Mouse (Mus musculus) limb, embryonic 14.5 days (tissue): Measurements from ENCODE around the gene Akt2. TPM values are rescaled to one million over a fixed set of nuclear protein-coding genes. Genes with fewer than 3 reads are reported as not detected.
"Not testable (repeated sequence)": the region's sequence is repeated elsewhere in the genome, so short reads cannot be mapped to it uniquely, and the experiment has no call there.

ENCODE experiments used
- ATAC-seq: fragments of 200-750 bp; cut with Nextera tagmentation; 2 replicates; pipeline ENCODE4 v1.8.0; 2017; ENCODE audit warnings: low read depth, moderate number of reproducible peaks, moderate TSS enrichment; ENCODE audit not compliant: low FRiP score
- DNase-seq: peaks from one replicate; pipeline ENCODE4 v3.0.0-alpha.2; 2015; ENCODE audit warnings: low spot score
- H3K27ac ChIP-seq: fragments of 300-500 bp; sonication (generic); replicated peaks from 2 replicates; pipeline ENCODE4 v1.5.1; 2014; ENCODE audit warnings: low read depth, mild to moderate bottlenecking, low read length, moderate library complexity, mixed read lengths
- H3K27me3 ChIP-seq: fragments of 300-500 bp; sonication (generic); 2 replicates; pipeline ENCODE4 v1.6.1; 2014; ENCODE audit warnings: low read length, mixed read lengths; ENCODE audit not compliant: control insufficient read depth, insufficient read depth
- H3K36me3 ChIP-seq: fragments of 300-500 bp; sonication (generic); 2 replicates; pipeline ENCODE4 v1.6.1; 2014; ENCODE audit warnings: mild to moderate bottlenecking, low read length, moderate library complexity, mixed read lengths; ENCODE audit not compliant: control insufficient read depth, insufficient read depth
- H3K4me1 ChIP-seq: fragments of 300-500 bp; sonication (generic); 2 replicates; pipeline ENCODE4 v1.6.1; 2014; ENCODE audit warnings: antibody characterized with exemption, low read length, mixed read lengths; ENCODE audit not compliant: control insufficient read depth, insufficient read depth
- H3K4me2 ChIP-seq: fragments of 300-500 bp; sonication (generic); replicated peaks from 2 replicates; pipeline ENCODE4 v1.6.1; 2014; ENCODE audit warnings: low read depth, mild to moderate bottlenecking, low read length, moderate library complexity; ENCODE audit not compliant: severe bottlenecking
- H3K4me3 ChIP-seq: fragments of 300-500 bp; sonication (generic); replicated peaks from 2 replicates; pipeline ENCODE4 v1.5.1; 2014; ENCODE audit warnings: low read length
- H3K9ac ChIP-seq: fragments of 300-500 bp; sonication (generic); 2 replicates; pipeline ENCODE4 v1.6.1; 2014; ENCODE audit warnings: mild to moderate bottlenecking, low read depth, low read length, moderate library complexity; ENCODE audit not compliant: severe bottlenecking
- H3K9me3 ChIP-seq: fragments of 300-500 bp; sonication (generic); 2 replicates; pipeline ENCODE4 v1.6.1; 2016; ENCODE audit warnings: low read length; ENCODE audit not compliant: control insufficient read depth
- POLR2A ChIP-seq: fragments of 200-500 bp; IDR thresholded peaks from 2 replicates; pipeline ENCODE4 v1.8.0; 2012; ENCODE audit warnings: inconsistent platforms, mild to moderate bottlenecking, moderate library complexity, borderline replicate concordance; ENCODE audit not compliant: insufficient read depth, insufficient read length; ENCODE audit errors: extremely low read depth
- WGBS: fragments of 180-500 bp; shearing (Covaris S2); extraction: QIAGEN DNeasy Blood & Tissue Kit; methylation state at CpG from one replicate; pipeline ENCODE4 v1.1.7; 2014; 5-methylcytosine and 5-hydroxymethylcytosine counted together
- polyA plus RNA-seq, 2 experiments: library from polyadenylated mRNA; depleted of rRNA in 1 of 2; stranded (reverse) in 1 of 2; unstranded in 1 of 2; fragments of >200 nt; fragmentation: Nextera tagmentation in 1 of 2; extraction: Ambion mirVana in 1 of 2; gene quantifications; 2 replicates each; pipeline versions ENCODE4 v1.2.1 to v1.2.3; 2012 to 2014

The Akt2 gene
- polyA plus RNA-seq, 2 experiments = 96.6 to 112 TPM

GRCm38 (mm10) chr7:27631439-27631838 is 40.1 kb downstream of the Akt2 start:
- Histone ChIP-seq H3K9ac (no peak overlapping the region), H3K36me3 (peaks cover 86% of the 10 kb centered on the region), H3K27me3 (no peaks in the 10 kb centered on the region), H3K4me2 (no peak overlapping the region), H3K4me1 (no peaks in the 10 kb centered on the region), H3K4me3 (no peak overlapping the region), H3K27ac (no peak overlapping the region), H3K9me3 (no peaks in the 10 kb centered on the region)
- 93% methylated on average over 4 of the region's 4 CpGs for WGBS
- ATAC-seq (no peak), DNase-seq (no peak)
- no peak for TF ChIP-seq POLR2A

DNA sequence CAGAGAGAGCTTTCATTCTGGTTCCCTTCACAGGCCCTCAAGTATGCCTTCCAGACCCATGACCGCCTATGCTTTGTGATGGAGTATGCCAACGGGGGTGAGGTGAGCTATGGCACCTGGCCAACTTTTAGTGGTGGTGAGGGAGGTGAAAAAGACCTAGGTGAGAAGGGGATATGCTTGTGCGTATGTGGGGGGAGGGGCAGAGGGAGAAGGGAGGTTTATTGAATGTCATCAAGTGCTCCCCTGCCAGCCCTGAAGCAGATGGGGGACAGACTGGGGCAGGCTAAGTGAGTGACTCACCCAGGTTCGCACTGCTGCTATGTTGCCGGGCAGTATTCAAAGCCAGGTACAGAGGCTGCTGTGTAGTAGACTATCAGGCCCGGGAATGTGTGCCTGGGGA is 41.8 kb downstream of the Akt2 start:
- Histone ChIP-seq H3K9ac (no peak overlapping the region), H3K4me1 (no peaks in the 10 kb centered on the region), H3K27ac (no peak overlapping the region), H3K27me3 (no peaks in the 10 kb centered on the region), H3K9me3 (no peaks in the 10 kb centered on the region), H3K4me2 (no peak overlapping the region), H3K4me3 (no peak overlapping the region), H3K36me3 (peaks cover 86% of the 10 kb centered on the region)
- no peak for ATAC-seq
- no peak for DNase-seq
- WGBS = 92% methylated on average over 6 of the region's 6 CpGs
- TF ChIP-seq POLR2A = no peak

DNA sequence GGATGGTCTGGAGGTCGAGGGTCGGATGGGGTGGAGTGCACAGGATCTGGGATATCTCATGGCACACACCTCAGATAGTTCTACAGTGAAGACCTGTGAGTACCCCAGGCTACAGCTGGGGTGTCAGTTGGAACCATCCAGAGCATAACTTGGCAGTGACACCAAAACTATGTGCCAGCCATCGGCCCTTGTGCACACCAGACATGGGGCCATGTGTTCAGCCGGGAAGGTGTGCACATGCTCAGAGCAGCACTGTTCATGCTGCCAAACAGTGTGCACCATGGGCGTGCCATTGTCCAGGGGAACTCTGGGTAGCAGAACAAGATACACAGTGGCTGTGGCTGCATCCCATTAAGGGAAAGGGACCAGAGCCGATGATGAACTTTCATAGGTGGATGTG is 43.3 kb downstream of the Akt2 start:
- no peak overlapping the region for H3K9ac ChIP-seq
- H3K9me3 ChIP-seq = no peaks in the 10 kb centered on the region
- ATAC-seq = no peak
- TF ChIP-seq POLR2A = no peak
- no peaks in the 10 kb centered on the region for H3K4me1 ChIP-seq
- H3K36me3 ChIP-seq = peaks cover 75% of the 10 kb centered on the region
- no peak overlapping the region for H3K27ac ChIP-seq
- H3K4me3 ChIP-seq = no peak overlapping the region
- 96% methylated on average over 6 of the region's 6 CpGs for WGBS
- no peaks in the 10 kb centered on the region for H3K27me3 ChIP-seq
- no peak overlapping the region for H3K4me2 ChIP-seq
- DNase-seq = no peak

- H3K9ac ChIP-seq, DNase-seq, H3K4me2 ChIP-seq, ATAC-seq, H3K4me3 ChIP-seq, H3K27ac ChIP-seq, H3K9me3 ChIP-seq, H3K4me1 ChIP-seq, H3K27me3 ChIP-seq: not testable (repeated sequence)
- H3K36me3 ChIP-seq = peaks cover 73% of the 10 kb centered on the region
- 97% methylated on average over 2 of the region's 2 CpGs for WGBS
These were observed 43.7 kb downstream of the Akt2 start for GRCm38 (mm10) chr7:27635094-27635493.

DNA sequence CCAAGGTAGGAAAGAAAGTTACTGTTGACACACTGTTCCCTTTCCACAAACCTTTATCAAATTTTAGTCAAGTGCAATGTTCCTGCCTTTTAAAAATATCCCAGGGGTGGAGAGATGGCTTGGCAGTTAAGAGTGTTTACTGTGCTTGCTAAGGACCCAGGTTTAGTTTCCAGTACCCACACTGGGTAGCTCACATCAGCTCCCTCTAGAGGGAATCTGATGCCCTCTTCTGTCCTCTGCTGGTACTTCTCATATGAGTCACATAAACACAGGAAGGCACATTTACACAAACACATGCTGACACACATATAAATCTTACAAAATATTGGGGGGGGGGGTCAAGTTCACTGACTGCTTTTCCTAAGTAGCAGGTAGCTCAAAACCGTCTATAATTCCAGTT is 53.1 kb downstream of the Akt2 start:
- Histone ChIP-seq H3K36me3 (peaks cover 5% of the 10 kb centered on the region; the same call in 1 of the 2 replicates), H3K4me2 (no peak overlapping the region), H3K27ac (no peak overlapping the region), H3K9ac (no peak overlapping the region), H3K27me3 (no peaks in the 10 kb centered on the region), H3K4me3 (no peak overlapping the region), H3K4me1 (no peaks in the 10 kb centered on the region), H3K9me3 (no peaks in the 10 kb centered on the region)
- ATAC-seq (no peak), DNase-seq (no peak)
- WGBS = 55% methylated on average over 1 of the region's 1 CpGs
- TF ChIP-seq POLR2A = no peak

DNA sequence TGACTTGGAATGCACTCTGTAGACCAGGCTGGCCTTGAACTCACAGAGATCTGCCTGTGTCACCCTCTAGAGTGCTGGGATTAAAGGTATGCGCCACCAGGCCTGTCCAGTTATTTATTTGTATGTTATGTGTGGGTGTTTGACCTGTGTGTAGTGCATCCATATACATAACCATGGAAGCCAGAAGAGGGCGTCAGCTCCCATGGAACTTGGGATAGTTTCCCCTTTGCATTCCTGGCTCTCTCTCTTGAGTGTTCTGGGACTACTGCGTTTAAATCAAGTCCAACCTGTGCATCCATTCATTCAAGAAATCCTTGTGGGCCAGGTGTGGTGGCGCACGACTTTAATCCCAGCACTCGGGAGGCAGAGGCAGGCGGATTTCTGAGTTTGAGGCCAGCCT is 55.2 kb downstream of the Akt2 start:
- Histone ChIP-seq H3K4me2 (no peak overlapping the region), H3K4me1 (no peaks in the 10 kb centered on the region), H3K9ac (no peak overlapping the region), H3K9me3 (no peaks in the 10 kb centered on the region), H3K27ac (no peak overlapping the region), H3K36me3 (no peaks in the 10 kb centered on the region), H3K4me3 (no peak overlapping the region), H3K27me3 (no peaks in the 10 kb centered on the region)
- ATAC-seq = no peak
- WGBS = 85% methylated on average over 7 of the region's 7 CpGs
- no peak for DNase-seq
- TF ChIP-seq POLR2A = no peak
